Mouse (Mus musculus) midbrain, embryonic 16.5 days (tissue): ENCODE data around the gene 9130019O22Rik. TPM values are rescaled to one million over a fixed set of nuclear protein-coding genes. Genes with fewer than 3 reads are reported as not detected.
"Not testable (repeated sequence)": the region's sequence is repeated elsewhere in the genome, so short reads cannot be mapped to it uniquely, and the experiment has no call there.

ENCODE experiments used
- ATAC-seq: fragments of 200-750 bp; cut with Nextera tagmentation; 2 replicates; pipeline ENCODE4 v1.8.0; 2017; ENCODE audit warnings: moderate TSS enrichment
- H3K27ac ChIP-seq: fragments of 300-500 bp; sonication (generic); 2 replicates; pipeline ENCODE4 v1.5.1; 2014; ENCODE audit warnings: mild to moderate bottlenecking, low read length, mixed read lengths
- H3K27me3 ChIP-seq: fragments of 300-500 bp; sonication (generic); 2 replicates; pipeline ENCODE4 v1.6.1; 2014; ENCODE audit warnings: low read depth, low read length, mixed read lengths; ENCODE audit not compliant: control insufficient read depth, insufficient read depth
- H3K36me3 ChIP-seq: fragments of 300-500 bp; sonication (generic); 2 replicates; pipeline ENCODE4 v1.6.1; 2014; ENCODE audit warnings: mild to moderate bottlenecking, low read length, moderate library complexity, mixed read lengths; ENCODE audit not compliant: control insufficient read depth, insufficient read depth
- H3K4me1 ChIP-seq: fragments of 300-500 bp; sonication (generic); 2 replicates; pipeline ENCODE4 v1.6.1; 2014; ENCODE audit warnings: mild to moderate bottlenecking, low read length, mixed read lengths; ENCODE audit not compliant: control insufficient read depth, insufficient read depth
- H3K4me2 ChIP-seq: fragments of 300-500 bp; sonication (generic); 2 replicates; pipeline ENCODE4 v1.6.1; 2014; ENCODE audit warnings: mild to moderate bottlenecking, low read length, mixed read lengths
- H3K4me3 ChIP-seq: fragments of 300-500 bp; sonication (generic); 2 replicates; pipeline ENCODE4 v1.5.1; 2014; ENCODE audit warnings: low read depth, mild to moderate bottlenecking, low read length, moderate library complexity, mixed read lengths
- H3K9ac ChIP-seq: fragments of 300-500 bp; sonication (generic); 2 replicates; pipeline ENCODE4 v1.6.1; 2014; ENCODE audit warnings: low read depth, low read length, mixed read lengths
- H3K9me3 ChIP-seq: fragments of 300-500 bp; sonication (generic); replicated peaks from 2 replicates; pipeline ENCODE4 v1.6.1; 2014; ENCODE audit warnings: mild to moderate bottlenecking, low read length, mixed read lengths; ENCODE audit not compliant: control insufficient read depth, poor library complexity, severe bottlenecking
- WGBS: fragments of 180-500 bp; shearing (Covaris S2); extraction: QIAGEN DNeasy Blood & Tissue Kit; methylation state at CpG from one replicate; pipeline ENCODE4 v1.1.7; 2014; 5-methylcytosine and 5-hydroxymethylcytosine counted together
- polyA plus RNA-seq: library from polyadenylated mRNA; unstranded; fragments of >200 nt; fragmentation: Nextera tagmentation; extraction: Ambion mirVana; gene quantifications from 2 replicates; pipeline ENCODE4 v1.2.1, GENCODE M21; 2015

Gene 9130019O22Rik
- polyA plus RNA-seq, 1 experiment from 2014 or later = 4.6 TPM

DNA sequence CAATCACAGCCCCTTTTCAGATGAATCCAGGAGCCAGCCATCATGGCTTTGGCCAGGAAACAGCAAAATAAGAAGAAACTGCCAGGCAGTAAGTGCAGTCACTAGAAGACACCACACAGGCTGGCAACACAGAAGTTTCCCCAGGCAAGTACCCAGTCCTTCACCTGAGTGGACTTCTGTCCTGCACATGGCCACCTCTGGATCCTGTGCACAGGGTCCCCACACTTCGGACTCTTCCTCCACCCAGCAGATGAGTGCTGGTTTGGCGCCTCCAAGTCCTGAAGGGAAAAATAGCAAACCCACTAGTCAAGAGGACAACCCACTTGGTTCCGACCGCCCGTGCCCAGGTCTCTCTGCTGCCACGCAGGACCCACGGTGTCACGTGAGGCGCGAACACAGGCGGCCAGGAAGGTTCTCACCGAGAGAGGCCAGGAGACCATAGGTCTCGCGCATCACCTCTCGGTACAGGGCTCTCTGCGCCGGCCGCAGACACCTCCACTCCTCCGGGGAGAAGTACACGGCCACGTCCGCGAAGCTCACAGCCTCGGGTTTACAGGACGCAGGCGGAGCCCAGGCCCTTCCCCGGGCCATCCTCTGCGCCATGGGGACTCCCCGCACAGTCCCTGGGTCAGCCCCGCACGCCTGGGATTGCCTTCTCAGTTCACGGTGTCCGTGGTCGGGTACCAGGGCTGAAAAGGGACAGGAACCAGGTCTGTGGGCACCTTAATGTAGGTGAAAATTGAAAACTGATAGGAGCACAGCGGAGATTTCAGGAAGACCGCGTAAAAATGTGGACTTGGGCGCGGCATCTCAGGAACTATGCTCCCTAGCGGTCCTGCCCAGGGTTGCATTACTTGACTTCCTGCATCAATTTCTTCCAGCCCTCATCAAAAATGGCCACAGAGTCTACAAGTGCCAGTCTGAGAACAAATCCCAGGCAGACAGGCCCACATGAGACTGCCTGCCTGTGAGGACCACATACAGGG lies 19.3 kb upstream of the 9130019O22Rik start, which contains the start of gene Zfp764:
Gene Zfp764, minus strand, starts transcription at position 821 of the 986 bp plus-strand sequence.
- Histone ChIP-seq H3K27ac (peak within 1 kb of the TSS; percentile 81), H3K4me2 (peak within 1 kb of the TSS; percentile 83), H3K9ac (peak within 1 kb of the TSS; percentile 79), H3K4me3 (peak within 1 kb of the TSS; percentile 53)
- H3K4me1 ChIP-seq, H3K27me3 ChIP-seq, H3K9me3 ChIP-seq, H3K36me3 ChIP-seq: not testable (repeated sequence)
- peak; percentile 88 for ATAC-seq
- 6% methylated on average over 40 of the region's 40 CpGs for WGBS

DNA sequence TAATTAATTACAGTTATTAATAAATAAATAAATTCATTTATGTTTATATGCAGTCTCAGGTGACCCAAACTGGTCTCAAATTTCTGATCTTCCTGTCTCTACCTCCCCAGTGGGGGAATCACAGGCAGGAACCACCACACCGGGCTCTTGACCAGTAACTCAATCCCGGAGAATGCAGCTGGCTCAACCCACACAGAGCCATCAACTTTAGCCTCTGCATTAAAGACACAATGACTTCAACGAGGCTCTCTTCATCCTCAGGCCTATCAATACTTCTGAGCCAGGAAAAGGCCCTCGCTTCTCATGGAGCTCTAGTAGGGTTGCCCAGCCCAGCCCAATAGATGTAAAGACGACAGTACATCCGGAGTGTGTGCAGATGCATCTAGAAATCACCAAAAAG lies 17.1 kb upstream of the 9130019O22Rik start:
- H3K9me3 ChIP-seq, H3K27ac ChIP-seq, H3K27me3 ChIP-seq, H3K4me1 ChIP-seq, H3K36me3 ChIP-seq, H3K9ac ChIP-seq, H3K4me3 ChIP-seq, ATAC-seq, H3K4me2 ChIP-seq: not testable (repeated sequence)
- 98% methylated on average over 6 of the region's 6 CpGs for WGBS

GRCm38 (mm10) chr7:127402980-127403379 lies 16.0 kb upstream of the 9130019O22Rik start:
- WGBS = 57% methylated on average over 2 of the region's 2 CpGs
- no peak for ATAC-seq

DNA sequence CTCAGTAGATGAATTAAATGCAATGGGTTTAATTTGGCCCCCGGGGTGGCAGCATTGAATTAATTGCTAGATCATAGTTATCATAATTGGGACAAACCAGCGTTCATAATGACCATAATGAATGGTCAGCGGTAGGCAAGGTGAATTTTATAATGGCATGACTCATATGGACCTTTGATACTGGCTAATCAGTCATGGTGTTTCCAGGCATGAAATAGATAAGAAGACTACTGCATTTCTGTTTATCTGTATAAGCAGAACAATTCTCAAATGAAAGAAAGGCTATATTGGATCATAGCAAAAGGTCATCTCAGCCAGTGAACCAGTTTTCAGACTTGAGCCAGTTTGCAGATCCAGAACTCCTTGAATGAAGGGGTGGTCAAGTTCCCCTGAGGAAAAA lies 13.4 kb upstream of the 9130019O22Rik start:
- Histone ChIP-seq H3K27me3 (no peaks in the 10 kb centered on the region), H3K4me3 (no peak overlapping the region), H3K4me1 (no peaks in the 10 kb centered on the region), H3K36me3 (no peaks in the 10 kb centered on the region), H3K27ac (no peak overlapping the region), H3K9me3 (no peaks in the 10 kb centered on the region), H3K9ac (no peak overlapping the region), H3K4me2 (no peak overlapping the region)
- no peak for ATAC-seq
- 62% methylated on average over 3 of the region's 3 CpGs for WGBS

More at GRCm38 (mm10) chr7:127402980-127403379, 16.0 kb upstream of the 9130019O22Rik start:
- Histone ChIP-seq H3K9ac (no peak overlapping the region), H3K4me3 (no peak overlapping the region), H3K4me2 (no peak overlapping the region), H3K27ac (no peak overlapping the region), H3K9me3 (no peaks in the 10 kb centered on the region), H3K36me3 (no peaks in the 10 kb centered on the region), H3K27me3 (no peaks in the 10 kb centered on the region), H3K4me1 (peaks cover 3% of the 10 kb centered on the region; the same call in 1 of the 2 replicates)

GRCm38 (mm10) chr7:127393944-127394333 lies 7.0 kb upstream of the 9130019O22Rik start:
- Histone ChIP-seq H3K36me3 (peaks cover 3% of the 10 kb centered on the region; the same call in 1 of the 2 replicates), H3K4me2 (peak overlapping the region; percentile 75), H3K4me1 (peaks cover 13% of the 10 kb centered on the region), H3K27me3 (no peaks in the 10 kb centered on the region), H3K9ac (peak overlapping the region; percentile 64), H3K27ac (peak overlapping the region; percentile 90), H3K4me3 (peak overlapping the region; percentile 72), H3K9me3 (no peaks in the 10 kb centered on the region)
- 24% methylated on average over 7 of the region's 7 CpGs for WGBS
- peak; percentile 33; the same call in 1 of the 2 replicates for ATAC-seq

DNA sequence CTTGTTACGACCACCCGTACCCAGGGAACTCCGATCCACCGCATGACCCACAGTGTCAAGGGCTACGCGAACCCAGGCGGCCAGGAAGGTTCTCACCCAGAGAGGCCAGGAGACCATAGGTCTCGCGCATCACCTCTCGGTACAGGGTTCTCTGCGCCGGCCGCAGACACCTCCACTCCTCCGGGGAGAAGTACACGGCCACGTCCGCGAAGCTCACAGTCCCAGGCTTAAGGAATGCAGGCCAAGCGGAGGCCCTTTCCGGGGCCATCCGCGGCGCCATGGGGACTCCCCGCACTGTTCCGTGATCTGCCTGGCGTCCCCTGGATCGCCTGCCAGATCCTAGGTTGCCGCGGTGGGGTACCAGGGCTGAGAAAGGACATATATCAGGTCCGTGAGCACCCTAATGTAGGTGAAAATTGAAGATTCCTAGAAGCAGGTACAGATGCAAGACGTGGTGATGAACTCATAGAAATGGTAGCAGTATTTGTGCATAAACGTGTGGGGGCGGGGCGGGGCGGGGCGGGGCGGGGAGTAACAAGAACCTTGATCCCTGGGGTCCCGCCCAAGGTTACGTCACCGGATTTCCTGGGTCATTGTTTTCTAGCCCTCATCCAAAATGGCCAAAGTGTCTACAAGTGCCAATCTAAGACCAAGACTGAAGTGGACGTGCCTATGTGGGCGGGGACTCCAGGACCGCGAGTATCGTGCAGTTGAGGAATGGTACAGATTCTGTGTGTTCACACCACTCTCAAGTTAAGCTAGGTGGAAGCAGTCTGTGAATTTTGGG lies 6.4 kb upstream of the 9130019O22Rik start, which contains the start of gene E430018J23Rik:
Gene E430018J23Rik, minus strand, starts transcription at position 473 of the 787 bp plus-strand sequence.
- under 1% methylated on average over 43 of the region's 45 CpGs for WGBS
- Histone ChIP-seq H3K36me3 (peaks cover 3% of the 10 kb centered on the region; the same call in 1 of the 2 replicates), H3K4me2 (peak within 1 kb of the TSS; percentile 75), H3K9ac (peak within 1 kb of the TSS; percentile 95), H3K4me3 (peak within 1 kb of the TSS; percentile 72), H3K9me3 (no peaks in the 10 kb centered on the region), H3K27me3 (no peaks in the 10 kb centered on the region), H3K4me1 (peaks cover 13% of the 10 kb centered on the region), H3K27ac (peak within 1 kb of the TSS; percentile 90)
- peak; percentile 95 for ATAC-seq

GRCm38 (mm10) chr7:127392251-127392824 lies 5.4 kb upstream of the 9130019O22Rik start:
- Histone ChIP-seq H3K4me2 (peak overlapping the region; percentile 75), H3K4me3 (peak overlapping the region; percentile 72), H3K36me3 (peaks cover 3% of the 10 kb centered on the region; the same call in 1 of the 2 replicates), H3K9me3 (no peaks in the 10 kb centered on the region), H3K4me1 (peaks cover 13% of the 10 kb centered on the region), H3K9ac (peak overlapping the region; percentile 95; the same call in 1 of the 2 replicates), H3K27me3 (no peaks in the 10 kb centered on the region), H3K27ac (no peak overlapping the region)
- 81% methylated on average over 8 of the region's 8 CpGs for WGBS
- ATAC-seq = no peak

- Histone ChIP-seq H3K9ac (no peak overlapping the region), H3K4me3 (no peak overlapping the region), H3K4me1 (peaks cover 15% of the 10 kb centered on the region), H3K36me3 (peaks cover 3% of the 10 kb centered on the region; the same call in 1 of the 2 replicates), H3K27me3 (no peaks in the 10 kb centered on the region), H3K27ac (no peak overlapping the region), H3K9me3 (no peaks in the 10 kb centered on the region), H3K4me2 (no peak overlapping the region)
- WGBS = 96% methylated on average over 16 of the region's 16 CpGs
- ATAC-seq = no peak
Observed at GRCm38 (mm10) chr7:127391538-127391937, 4.6 kb upstream of the 9130019O22Rik start.
